Mouse (Mus musculus) MEL (cell line): ENCODE measurements around the gene Ndufs1.

ENCODE experiments used
- CTCF ChIP-seq, 3 experiments: IDR thresholded peaks in 2 of 3; conservative IDR thresholded peaks in 1 of 3; 2 replicates each; pipeline ENCODE4 v1.5.1; 2011 to 2012; ENCODE audit warnings: low read length in 3 of 3, low read depth in 2 of 3, mild to moderate bottlenecking in 2 of 3, improper control_type of control experiment in 1 of 3, inconsistent platforms in 1 of 3, mixed read lengths in 1 of 3, moderate library complexity in 1 of 3; ENCODE audit not compliant: control insufficient read depth in 1 of 3, insufficient read depth in 1 of 3, poor library complexity in 1 of 3, severe bottlenecking in 1 of 3
- EP300 ChIP-seq, 2 experiments: IDR thresholded peaks; 2 replicates each; pipeline ENCODE4 v1.6.1; 2011; ENCODE audit warnings: improper control_type of control experiment in 2 of 2, low read length in 2 of 2, low read depth in 1 of 2, mild to moderate bottlenecking in 1 of 2
- ETS1 ChIP-seq: IDR thresholded peaks from 2 replicates; pipeline ENCODE4 v1.6.1; 2012; ENCODE audit warnings: low read depth, mild to moderate bottlenecking, inconsistent platforms, low read length, improper control_type of control experiment, moderate library complexity
- MAX ChIP-seq: IDR thresholded peaks from 2 replicates; pipeline ENCODE4 v1.6.1; 2011; ENCODE audit warnings: low read length, improper control_type of control experiment
- POLR2AphosphoS2 ChIP-seq: IDR thresholded peaks from 2 replicates; pipeline ENCODE4 v1.6.1; 2011; ENCODE audit warnings: low read length, improper control_type of control experiment
- RCOR1 ChIP-seq: IDR thresholded peaks from 2 replicates; pipeline ENCODE4 v1.6.1; 2012; ENCODE audit warnings: low read depth, mild to moderate bottlenecking, inconsistent platforms, low read length, improper control_type of control experiment

- no peak for TF ChIP-seq EP300 (IDR thresholded peaks at IDR 0.05; ENCODE audit: low read depth in 1 of 2, low read length in 2 of 2)
- no peak for TF ChIP-seq RCOR1
- TF ChIP-seq ETS1, result no peak
- no peak for TF ChIP-seq POLR2AphosphoS2
- no peak for TF ChIP-seq CTCF (IDR thresholded peaks at IDR 0.05 in 2 of 3, conservative IDR thresholded peaks at IDR 0.05 in 1 of 3; ENCODE audit: control insufficient read depth in 1 of 3, insufficient read depth in 1 of 3, low read depth in 2 of 3, low read length in 3 of 3, poor library complexity in 1 of 3, severe bottlenecking in 1 of 3)
- TF ChIP-seq MAX, result no peak
Measured at GRCm38 (mm10) chr1:63140231-63140630, 36.4 kb downstream of the Ndufs1 start.
